Mouse (Mus musculus) spleen, postnatal 4 days (tissue): ENCODE results near the gene Tldc1.

Experiments
- DNase-seq, 2 experiments: peaks; one replicate each; pipeline ENCODE4 v3.0.0; 2022; ENCODE audit warnings: low spot score in 2 of 2

The Tldc1 gene

DNA sequence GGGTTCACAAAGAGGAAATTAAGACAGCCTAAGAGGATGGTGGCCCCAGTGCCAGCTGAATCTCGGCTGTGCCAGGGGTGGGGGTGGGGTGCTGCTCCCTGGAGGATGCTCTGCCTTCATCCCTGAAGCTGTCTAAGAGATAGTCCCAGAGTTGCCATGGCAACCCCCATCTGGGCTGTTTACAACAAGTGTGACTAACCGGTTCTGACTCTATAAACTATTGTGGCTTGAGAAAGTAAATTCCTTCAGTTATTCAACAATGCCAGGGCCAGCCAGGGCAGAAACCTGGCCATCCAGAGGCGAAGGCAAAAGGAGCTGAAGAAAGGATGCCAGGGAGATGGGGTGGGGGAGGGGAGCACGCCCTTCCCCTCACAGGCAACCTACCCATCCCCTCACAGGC lies 23.0 kb upstream of the Tldc1 start:
- no peak for DNase-seq

DNA sequence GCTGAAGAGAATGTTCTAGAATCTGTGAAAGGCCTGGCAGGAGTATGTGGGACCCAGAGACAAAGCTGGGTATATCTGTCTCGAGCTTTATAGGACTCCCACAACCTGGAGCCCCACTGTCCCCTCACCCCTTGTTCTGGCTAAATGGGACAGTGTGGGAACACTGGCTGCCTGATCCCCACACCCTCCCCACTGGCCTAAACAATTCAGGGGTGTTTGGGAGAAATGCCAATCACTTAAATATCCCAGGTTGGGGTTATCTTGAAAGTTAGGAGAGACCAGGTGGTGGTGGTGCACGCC lies 20.7 kb upstream of the Tldc1 start:
- DNase-seq: no peak

DNA sequence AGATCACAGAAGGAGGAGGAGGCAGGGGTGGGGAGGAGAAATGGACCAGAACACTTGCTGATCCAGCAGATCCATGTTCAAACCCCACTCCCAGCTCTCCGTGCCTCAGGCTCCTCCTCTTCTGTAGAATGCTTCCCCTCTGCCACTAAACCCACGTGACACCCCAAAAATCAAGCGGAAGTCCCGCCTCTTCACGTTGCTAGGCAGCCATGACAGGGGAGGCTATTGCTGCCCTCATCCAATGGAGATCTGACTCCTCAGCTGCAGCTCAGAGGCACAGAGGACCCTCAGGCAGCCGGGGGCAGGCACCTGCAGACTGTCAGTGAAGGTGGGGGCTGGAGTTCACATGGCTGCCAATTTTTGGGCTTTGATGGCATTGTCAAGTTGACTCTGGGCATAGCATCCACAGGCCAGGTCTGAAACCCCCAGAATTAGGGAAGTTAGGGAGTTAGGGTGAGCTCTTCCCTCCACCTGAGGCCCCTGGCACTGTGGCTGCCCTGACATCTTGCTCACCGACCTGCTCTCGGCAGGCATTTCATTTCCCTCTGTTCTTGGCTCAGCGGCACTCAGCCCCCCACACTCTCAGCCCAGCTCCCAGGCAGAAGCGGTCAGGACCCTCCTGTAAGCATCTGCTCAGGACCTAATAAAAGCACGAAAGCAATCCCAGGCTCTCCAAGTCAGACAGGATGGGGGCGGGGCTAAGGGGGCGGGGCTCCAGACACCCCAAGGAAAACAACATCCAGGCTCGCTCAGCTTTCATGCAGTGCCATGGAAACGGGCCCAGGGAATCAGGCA lies 20.2 kb upstream of the Tldc1 start:
- peak; percentile 67 to 79 for DNase-seq

DNA sequence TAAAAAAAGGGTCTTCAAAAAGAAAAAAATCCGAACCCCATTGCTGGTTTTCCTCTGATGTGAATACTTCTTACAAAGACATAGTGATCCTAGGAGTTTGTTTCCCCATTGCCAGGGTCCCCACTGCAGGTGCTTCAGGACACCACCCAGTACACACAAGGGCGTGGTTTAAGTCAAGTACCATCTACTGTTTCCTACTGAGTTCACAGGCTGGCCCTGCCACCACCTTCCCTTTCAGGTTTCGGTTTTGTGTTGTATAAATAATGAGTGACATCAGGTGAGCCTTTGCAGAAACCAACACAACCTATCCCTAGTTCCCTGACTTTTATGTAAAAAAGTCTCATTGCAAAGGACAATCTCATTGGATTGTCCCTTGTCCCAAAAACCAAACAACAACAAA lies 17.4 kb upstream of the Tldc1 start:
- no peak for DNase-seq

- DNase-seq: no peak
Measured at GRCm38 (mm10) chr8:119794689-119795088, 16.5 kb upstream of the Tldc1 start.

- no peak for DNase-seq
Measured at GRCm38 (mm10) chr8:119791804-119792704, 13.8 kb upstream of the Tldc1 start.

DNA sequence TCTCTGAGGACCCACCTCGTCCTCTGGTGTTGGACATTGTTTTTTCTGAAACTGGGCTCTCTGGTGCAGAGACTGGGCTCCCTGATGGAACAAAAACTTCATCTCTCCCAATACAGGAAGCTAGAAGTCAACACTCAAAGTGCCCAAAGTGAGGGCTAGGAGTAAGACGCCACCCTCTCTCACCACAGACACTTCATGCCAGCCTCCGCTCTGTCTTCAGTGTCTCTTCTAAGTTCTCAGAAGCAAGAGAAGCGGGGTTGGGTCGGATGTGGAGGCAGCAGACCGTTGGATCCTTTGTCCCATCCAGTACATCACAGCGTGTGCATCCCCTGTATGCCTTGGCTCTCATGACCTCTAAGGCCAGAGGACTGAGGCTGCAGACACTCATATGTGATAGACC lies 11.4 kb upstream of the Tldc1 start:
- no peak for DNase-seq

- DNase-seq: no peak
Measured at GRCm38 (mm10) chr8:119788607-119789381, 10.6 kb upstream of the Tldc1 start.

DNA sequence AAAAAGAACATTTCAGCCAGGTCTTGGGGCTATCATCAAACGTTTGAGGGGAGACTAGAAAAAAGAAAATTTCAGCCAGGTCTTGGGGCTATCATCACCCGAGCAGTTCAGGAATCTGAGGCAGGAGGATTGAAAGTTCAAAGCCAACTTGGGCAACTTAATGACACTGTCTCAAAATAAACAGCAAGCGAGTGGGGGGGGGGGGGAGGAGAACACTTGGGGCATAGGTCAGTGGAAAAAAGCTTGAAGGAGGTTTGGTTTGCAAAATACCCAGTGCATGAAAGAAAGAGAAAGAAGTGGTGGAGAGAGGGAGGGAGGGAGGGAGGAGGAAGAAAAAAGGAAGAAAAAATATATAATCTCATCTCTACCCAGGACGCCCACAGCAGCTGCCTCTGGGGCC lies 9.1 kb upstream of the Tldc1 start:
- no peak for DNase-seq

GRCm38 (mm10) chr8:119786871-119787270 lies 8.7 kb upstream of the Tldc1 start:
- no peak for DNase-seq

- DNase-seq: no peak
Measured at GRCm38 (mm10) chr8:119785764-119786405, 7.7 kb upstream of the Tldc1 start.

- DNase-seq: no peak
Measured at GRCm38 (mm10) chr8:119784676-119785075, 6.5 kb upstream of the Tldc1 start.

GRCm38 (mm10) chr8:119784141-119784574 lies 5.9 kb upstream of the Tldc1 start:
- DNase-seq: peak; percentile 64 to 80

DNA sequence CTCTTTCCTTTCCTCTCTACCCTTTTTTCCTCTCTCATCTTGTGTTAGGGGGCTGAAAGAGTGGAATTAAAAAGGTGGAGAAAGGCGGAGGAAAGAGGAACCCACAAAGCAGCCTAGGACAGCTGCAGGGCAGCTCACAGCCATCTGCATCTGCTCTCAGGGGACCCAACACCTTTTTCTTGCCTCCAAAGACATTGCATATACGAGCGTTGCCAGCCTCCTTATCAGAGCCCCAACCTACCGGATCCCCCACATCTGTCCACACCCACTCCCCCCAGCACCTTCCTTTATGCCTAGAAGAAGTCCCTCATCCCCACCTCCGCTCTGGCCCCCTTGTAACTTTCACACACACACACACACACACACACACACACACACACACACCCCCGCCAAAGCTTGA lies 5.4 kb upstream of the Tldc1 start:
- no peak for DNase-seq

GRCm38 (mm10) chr8:119782715-119783114 lies 4.5 kb upstream of the Tldc1 start:
- peak; percentile 73 to 90 for DNase-seq

DNA sequence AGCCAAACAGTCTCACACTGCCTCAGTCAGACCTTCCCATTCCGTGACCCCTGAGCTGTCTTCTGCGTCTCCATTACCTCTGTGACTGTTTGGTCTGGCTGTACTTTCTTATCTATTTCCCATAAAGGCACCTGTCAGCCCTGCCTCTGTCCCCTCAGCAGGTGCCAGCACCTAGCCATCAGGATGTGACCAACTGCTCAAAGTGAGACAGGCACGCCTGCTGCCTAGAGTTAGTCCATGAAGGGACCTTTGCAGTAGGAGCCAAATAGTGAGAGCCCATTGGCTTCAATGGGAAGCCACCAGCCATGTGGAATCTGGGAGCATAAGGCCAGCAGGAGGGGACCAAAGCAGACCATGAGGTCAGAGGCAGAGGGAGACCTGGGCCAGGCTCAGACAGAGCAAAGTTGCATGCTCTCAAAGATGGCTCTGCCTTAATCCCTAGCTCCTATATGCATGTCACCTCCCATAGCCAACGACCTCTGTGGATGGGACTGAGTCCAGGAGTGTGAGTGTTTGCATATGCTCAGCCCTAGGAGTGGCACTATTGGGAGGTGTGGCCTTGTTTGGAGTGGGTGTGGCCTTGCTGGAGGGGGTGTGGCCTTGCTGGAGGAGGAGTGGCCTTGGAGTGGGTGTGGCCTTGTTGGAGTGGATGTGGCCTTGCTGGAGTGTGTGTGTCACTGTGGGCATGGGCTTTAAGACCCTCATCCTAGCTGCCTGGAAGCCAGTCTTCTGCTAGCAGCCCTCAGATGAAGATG lies 3.0 kb upstream of the Tldc1 start:
- DNase-seq: peak; percentile 62 to 73

DNA sequence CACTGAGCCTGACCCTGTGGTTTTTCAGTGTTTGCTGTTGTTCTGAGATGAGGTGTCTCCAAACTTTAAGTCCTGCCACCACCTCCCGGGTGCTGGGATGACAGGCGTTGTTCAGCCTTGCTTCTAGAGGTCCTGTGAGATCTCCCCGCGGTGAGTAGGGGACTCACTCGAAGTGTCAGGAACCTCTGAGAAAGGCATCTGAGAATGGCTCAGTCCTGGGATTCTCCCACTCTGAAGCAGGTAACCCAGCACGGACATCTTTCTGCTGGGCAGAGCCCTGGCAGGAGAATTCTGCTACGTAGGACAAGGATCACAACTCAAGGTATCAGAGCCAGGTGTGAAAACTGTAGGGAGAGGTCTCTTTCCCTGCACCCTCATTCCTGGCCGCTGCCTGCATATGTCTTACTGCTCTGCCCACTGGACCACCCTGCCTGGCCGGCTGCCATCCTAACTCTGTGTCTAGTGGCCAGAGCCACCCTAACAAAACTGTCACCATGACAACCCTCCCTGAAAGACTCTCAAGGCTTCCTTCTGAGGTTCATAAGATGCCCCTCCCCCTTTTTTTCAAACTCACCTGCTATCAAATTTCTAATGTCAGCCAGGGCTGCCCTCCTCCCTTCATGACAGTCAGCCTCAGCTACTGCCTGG lies 2.3 kb upstream of the Tldc1 start:
- peak in 1 of 2 experiments; percentile 58 for DNase-seq

- DNase-seq: peak; percentile 78 to 89
Measured at GRCm38 (mm10) chr8:119779013-119779737, 959 bp upstream of the Tldc1 start.

GRCm38 (mm10) chr8:119777765-119778164 lies 451 bp downstream of the Tldc1 start:
- DNase-seq: no peak
